Mouse (Mus musculus): ENCODE results near the gene Smoc2. TPM values are rescaled to one million over a fixed set of nuclear protein-coding genes. Genes with fewer than 3 reads are reported as not detected.

The Smoc2 gene
- polyA plus RNA-seq, 1 experiment from 2014 or later: 132 TPM

GRCm38 (mm10) chr17:14371606-14372005 lies 92.3 kb downstream of the Smoc2 start:
- Histone ChIP-seq H3K9me3 (no peaks in the 10 kb centered on the region), H3K9ac (no peak overlapping the region), H3K27ac (no peak overlapping the region), H3K4me2 (replicated peaks) (no peak overlapping the region), H3K36me3 (no peaks in the 10 kb centered on the region), H3K4me3 (replicated peaks) (no peak overlapping the region), H3K4me1 (replicated peaks) (0 out of 2 replicates have a peak, but pooled peaks cover 7% of the 10 kb centered on the region), H3K27me3 (replicated peaks) (no peaks in the 10 kb centered on the region)
- WGBS: 54% methylated on average over 6 of the region's 6 CpGs
- peak; percentile 76 for ATAC-seq

- no peaks in the 10 kb centered on the region for H3K36me3 ChIP-seq
- no peaks in the 10 kb centered on the region for H3K9me3 ChIP-seq
- no peak overlapping the region for H3K9ac ChIP-seq
- H3K4me2 ChIP-seq (replicated peaks): no peak overlapping the region
- no peaks in the 10 kb centered on the region for H3K27me3 ChIP-seq (replicated peaks)
- H3K4me1 ChIP-seq (replicated peaks): 0 out of 2 replicates have a peak, but pooled peaks cover 7% of the 10 kb centered on the region
- H3K4me3 ChIP-seq (replicated peaks): no peak overlapping the region
- WGBS: 81% methylated on average over 25 of the region's 25 CpGs
- H3K27ac ChIP-seq: no peak overlapping the region
- no peak for ATAC-seq
These were observed 93.2 kb downstream of the Smoc2 start for GRCm38 (mm10) chr17:14372324-14373145.

- Histone ChIP-seq H3K4me2 (replicated peaks) (no peak overlapping the region), H3K4me3 (replicated peaks) (no peak overlapping the region), H3K9me3 (no peaks in the 10 kb centered on the region), H3K27me3 (replicated peaks) (no peaks in the 10 kb centered on the region), H3K36me3 (no peaks in the 10 kb centered on the region), H3K4me1 (replicated peaks) (no peaks in the 10 kb centered on the region), H3K27ac (no peak overlapping the region), H3K9ac (no peak overlapping the region)
- WGBS: 55% methylated on average over 17 of the region's 17 CpGs
- ATAC-seq: no peak
These were observed 99.6 kb downstream of the Smoc2 start for GRCm38 (mm10) chr17:14378692-14379446.

GRCm38 (mm10) chr17:14379518-14379917 lies 100.2 kb downstream of the Smoc2 start:
- H3K4me3 ChIP-seq (replicated peaks): no peak overlapping the region
- ATAC-seq: no peak
- no peak overlapping the region for H3K9ac ChIP-seq
- H3K4me2 ChIP-seq (replicated peaks): no peak overlapping the region
- no peaks in the 10 kb centered on the region for H3K4me1 ChIP-seq (replicated peaks)
- H3K9me3 ChIP-seq: no peaks in the 10 kb centered on the region
- WGBS: 61% methylated on average over 2 of the region's 2 CpGs
- no peak overlapping the region for H3K27ac ChIP-seq
- H3K27me3 ChIP-seq (replicated peaks): no peaks in the 10 kb centered on the region
- H3K36me3 ChIP-seq: no peaks in the 10 kb centered on the region

- Histone ChIP-seq H3K9ac (no peak overlapping the region), H3K4me3 (replicated peaks) (no peak overlapping the region), H3K27me3 (replicated peaks) (no peaks in the 10 kb centered on the region), H3K36me3 (no peaks in the 10 kb centered on the region), H3K27ac (no peak overlapping the region), H3K9me3 (no peaks in the 10 kb centered on the region), H3K4me2 (replicated peaks) (no peak overlapping the region), H3K4me1 (replicated peaks) (no peaks in the 10 kb centered on the region)
- no peak for ATAC-seq
- WGBS: 80% methylated on average over 3 of the region's 3 CpGs
These were observed 100.7 kb downstream of the Smoc2 start for GRCm38 (mm10) chr17:14379966-14380365.

GRCm38 (mm10) chr17:14380526-14380925 lies 101.2 kb downstream of the Smoc2 start:
- no peak for ATAC-seq
- WGBS: 61% methylated on average over 12 of the region's 12 CpGs

GRCm38 (mm10) chr17:14381482-14381881 lies 102.2 kb downstream of the Smoc2 start:
- no peak overlapping the region for H3K27ac ChIP-seq

More at GRCm38 (mm10) chr17:14380526-14380925, 101.2 kb downstream of the Smoc2 start:
- Histone ChIP-seq H3K9ac (no peak overlapping the region), H3K36me3 (no peaks in the 10 kb centered on the region), H3K9me3 (no peaks in the 10 kb centered on the region), H3K27ac (no peak overlapping the region), H3K27me3 (replicated peaks) (no peaks in the 10 kb centered on the region), H3K4me1 (replicated peaks) (no peaks in the 10 kb centered on the region), H3K4me3 (replicated peaks) (no peak overlapping the region), H3K4me2 (replicated peaks) (no peak overlapping the region)

GRCm38 (mm10) chr17:14383981-14384380 lies 104.7 kb downstream of the Smoc2 start:
- no peak for ATAC-seq
- H3K9me3 ChIP-seq: no peaks in the 10 kb centered on the region

More at GRCm38 (mm10) chr17:14381482-14381881, 102.2 kb downstream of the Smoc2 start:
- no peaks in the 10 kb centered on the region for H3K9me3 ChIP-seq
- no peak overlapping the region for H3K4me3 ChIP-seq (replicated peaks)
- WGBS: 42% methylated on average over 7 of the region's 7 CpGs
- no peak overlapping the region for H3K9ac ChIP-seq
- ATAC-seq: no peak
- no peaks in the 10 kb centered on the region for H3K4me1 ChIP-seq (replicated peaks)
- no peaks in the 10 kb centered on the region for H3K36me3 ChIP-seq
- no peaks in the 10 kb centered on the region for H3K27me3 ChIP-seq (replicated peaks)
- H3K4me2 ChIP-seq (replicated peaks): no peak overlapping the region

GRCm38 (mm10) chr17:14384980-14385379 lies 105.7 kb downstream of the Smoc2 start:
- no peak overlapping the region for H3K27ac ChIP-seq
- ATAC-seq: no peak
- no peaks in the 10 kb centered on the region for H3K36me3 ChIP-seq
- peaks cover 7% of the 10 kb centered on the region; the same call in 1 of the 2 replicates for H3K4me1 ChIP-seq (replicated peaks)
- H3K9ac ChIP-seq: no peak overlapping the region
- no peaks in the 10 kb centered on the region for H3K27me3 ChIP-seq (replicated peaks)
- 71% methylated on average over 6 of the region's 6 CpGs for WGBS
- no peak overlapping the region for H3K4me3 ChIP-seq (replicated peaks)
- H3K9me3 ChIP-seq: no peaks in the 10 kb centered on the region
- no peak overlapping the region for H3K4me2 ChIP-seq (replicated peaks)

More at GRCm38 (mm10) chr17:14383981-14384380, 104.7 kb downstream of the Smoc2 start:
- no peak overlapping the region for H3K4me2 ChIP-seq (replicated peaks)
- no peaks in the 10 kb centered on the region for H3K27me3 ChIP-seq (replicated peaks)
- no peak overlapping the region for H3K27ac ChIP-seq
- H3K4me1 ChIP-seq (replicated peaks): peaks cover 7% of the 10 kb centered on the region; the same call in 1 of the 2 replicates
- 73% methylated on average over 4 of the region's 4 CpGs for WGBS
- H3K36me3 ChIP-seq: no peaks in the 10 kb centered on the region
- no peak overlapping the region for H3K4me3 ChIP-seq (replicated peaks)
- H3K9ac ChIP-seq: no peak overlapping the region

GRCm38 (mm10) chr17:14387261-14387660 lies 108.0 kb downstream of the Smoc2 start:
- Histone ChIP-seq H3K9ac (no peak overlapping the region), H3K4me3 (replicated peaks) (no peak overlapping the region), H3K4me2 (replicated peaks) (no peak overlapping the region), H3K36me3 (no peaks in the 10 kb centered on the region), H3K27me3 (replicated peaks) (no peaks in the 10 kb centered on the region), H3K9me3 (no peaks in the 10 kb centered on the region), H3K27ac (no peak overlapping the region), H3K4me1 (replicated peaks) (peaks cover 7% of the 10 kb centered on the region; the same call in 1 of the 2 replicates)
- WGBS: 29% methylated on average over 6 of the region's 6 CpGs
- ATAC-seq: no peak

- no peak overlapping the region for H3K4me3 ChIP-seq (replicated peaks)
- H3K4me1 ChIP-seq (replicated peaks): 0 out of 2 replicates have a peak, but pooled peaks cover under 1% of the 10 kb centered on the region
- H3K36me3 ChIP-seq: no peaks in the 10 kb centered on the region
- H3K27me3 ChIP-seq (replicated peaks): no peaks in the 10 kb centered on the region
- H3K27ac ChIP-seq: no peak overlapping the region
- no peak overlapping the region for H3K4me2 ChIP-seq (replicated peaks)
- no peak overlapping the region for H3K9ac ChIP-seq
- WGBS: 61% methylated on average over 2 of the region's 2 CpGs
- no peak for ATAC-seq
- no peaks in the 10 kb centered on the region for H3K9me3 ChIP-seq
These were observed 113.1 kb downstream of the Smoc2 start for GRCm38 (mm10) chr17:14392443-14392842.

- WGBS: 60% methylated on average over 5 of the region's 5 CpGs
- Histone ChIP-seq H3K9ac (no peak overlapping the region), H3K4me3 (replicated peaks) (no peak overlapping the region), H3K27ac (no peak overlapping the region), H3K9me3 (no peaks in the 10 kb centered on the region), H3K27me3 (replicated peaks) (no peaks in the 10 kb centered on the region), H3K36me3 (no peaks in the 10 kb centered on the region), H3K4me1 (replicated peaks) (no peaks in the 10 kb centered on the region; the same call in 1 of the 2 replicates), H3K4me2 (replicated peaks) (no peak overlapping the region)
- no peak for ATAC-seq
These were observed 115.6 kb downstream of the Smoc2 start for GRCm38 (mm10) chr17:14394861-14395260.
